Mouse (Mus musculus) small intestine, adult 10 weeks (tissue): Measurements from ENCODE around the gene Rrp1. TPM values are rescaled to one million over a fixed set of nuclear protein-coding genes. Genes with fewer than 3 reads are reported as not detected.

Source experiments
- polyA plus RNA-seq: library from polyadenylated mRNA; stranded (reverse); fragments of 350-450 nt; fragmentation: Illumina TruSeq; extraction: RNeasy Lipid Tissue Mini Kit (QIAGEN cat#74804); gene quantifications from one replicate; pipeline ENCODE4 v1.2.3, GENCODE M21; 2014; ENCODE audit warnings: low replicate concordance

Gene Rrp1
- polyA plus RNA-seq = 7.9 TPM

GRCm38 (mm10) chr10:78412319-78413151 is at the start of gene Rrp1:
TSS of gene Rrp1 (minus strand) at chr10:78413043.

GRCm38 (mm10) chr10:78425181-78426041 is 12.6 kb upstream of the Rrp1 start, which contains the start of gene Cstb:
TSS of gene Cstb (plus strand) at chr10:78425669.

DNA sequence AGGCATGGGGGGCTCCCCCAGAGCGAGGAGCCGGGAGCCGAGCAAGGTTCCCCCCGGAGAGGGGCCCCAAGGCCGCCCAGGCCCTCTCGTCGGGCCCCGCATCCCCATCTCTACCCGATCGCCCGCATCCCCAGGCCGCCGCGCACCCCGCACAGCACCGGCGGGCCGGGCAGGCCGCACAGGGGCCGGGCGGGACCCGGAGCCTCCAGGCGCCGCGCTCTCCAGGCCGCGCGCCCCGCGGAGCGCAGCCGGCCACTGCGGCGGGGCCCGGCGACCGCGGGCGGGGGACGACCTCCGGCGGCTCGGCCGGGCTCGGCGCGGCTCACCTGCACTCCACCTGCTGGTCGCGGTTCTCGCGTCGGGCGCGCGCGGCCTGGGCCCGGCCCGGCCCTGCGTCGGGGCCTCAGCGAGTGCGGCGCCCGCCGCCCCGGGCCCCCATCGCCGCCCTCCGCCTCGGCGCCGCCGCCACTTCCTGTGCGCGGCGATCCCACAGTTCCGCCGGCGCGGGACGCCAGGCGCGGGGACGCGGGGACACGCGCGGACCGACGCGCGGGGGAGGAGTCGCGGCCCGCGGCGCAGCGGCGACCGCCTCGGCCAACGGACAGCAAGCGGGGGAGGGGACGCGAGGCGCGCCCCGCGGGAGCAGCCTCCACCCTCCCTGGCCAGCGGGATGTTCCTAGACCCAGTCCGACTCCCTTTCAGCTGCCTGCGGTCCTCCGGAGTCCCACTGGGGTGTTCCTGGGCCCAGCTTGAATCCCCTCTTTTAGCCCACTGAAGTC is 60.8 kb downstream of the Rrp1 start, which contains the start of gene Agpat3:
Agpat3 (minus strand) TSS at position 603 of the 779 bp plus-strand sequence.

Other genes with a start within 250 kb of the Rrp1 start
- gene D10Jhu81e, start 243.3 kb downstream of the Rrp1 start, polyA plus RNA-seq = 14.9 TPM
- gene Pwp2, start 227.9 kb downstream of the Rrp1 start, polyA plus RNA-seq = 1.4 TPM
- 18.2 TPM for gene Trappc10, start 168.4 kb downstream of the Rrp1 start, polyA plus RNA-seq
- gene Agpat3, start 60.6 kb downstream of the Rrp1 start, polyA plus RNA-seq = 25.7 TPM
- 22.2 TPM for gene Cstb, start 12.6 kb upstream of the Rrp1 start, polyA plus RNA-seq
- 13.2 TPM for gene Pdxk, start 51.9 kb upstream of the Rrp1 start, polyA plus RNA-seq
- not detected for gene Olfr1358, start 104.4 kb upstream of the Rrp1 start, polyA plus RNA-seq
- 6.6 TPM for gene Ilvbl, start 161.3 kb upstream of the Rrp1 start, polyA plus RNA-seq
- 1.0 TPM for gene Syde1, start 178.9 kb upstream of the Rrp1 start, polyA plus RNA-seq
- gene Olfr1357, start 205.0 kb upstream of the Rrp1 start, polyA plus RNA-seq = not detected